Mouse (Mus musculus) liver, postnatal 0 days (tissue): Measurements from ENCODE around the gene Abhd6.

Experiments
- CTCF ChIP-seq: sonication (generic); IDR thresholded peaks from 2 replicates; pipeline ENCODE4 v1.5.1; 2016; ENCODE audit warnings: antibody characterized with exemption, low read depth
- EP300 ChIP-seq: IDR thresholded peaks from 2 replicates; pipeline ENCODE4 v1.6.1; 2016; ENCODE audit warnings: antibody characterized with exemption, low read depth, mild to moderate bottlenecking

DNA sequence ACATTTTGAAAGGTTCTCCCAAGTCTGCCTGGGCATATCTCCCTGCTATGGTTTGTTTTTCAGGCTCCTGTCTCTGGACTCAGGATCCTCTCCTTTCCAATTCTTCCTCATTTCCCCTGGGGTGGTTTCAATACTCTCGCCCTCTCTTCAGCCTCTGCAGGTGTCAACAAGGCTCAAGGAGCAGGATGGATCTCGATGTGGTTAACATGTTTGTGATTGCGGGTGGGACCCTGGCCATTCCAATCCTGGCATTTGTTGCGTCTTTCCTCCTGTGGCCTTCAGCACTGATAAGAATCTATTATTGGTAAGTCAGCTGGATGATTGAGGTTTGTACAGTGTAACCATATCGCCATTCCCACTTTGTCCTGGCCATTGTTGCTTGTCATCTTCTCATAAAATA is 25.4 kb downstream of the Abhd6 start:
- TF ChIP-seq EP300, result no peak
- no peak for TF ChIP-seq CTCF
